Mouse (Mus musculus) midbrain, postnatal 0 days (tissue): ENCODE data around the gene Hyls1. TPM values are rescaled to one million over a fixed set of nuclear protein-coding genes. Genes with fewer than 3 reads are reported as not detected.

Experiments used
- ATAC-seq: fragments of 200-750 bp; cut with Nextera tagmentation; 2 replicates; pipeline ENCODE4 v1.8.0; 2017; ENCODE audit warnings: moderate number of reproducible peaks, mild to moderate bottlenecking, moderate TSS enrichment, moderate library complexity; ENCODE audit not compliant: low FRiP score
- DNase-seq: peaks from one replicate; pipeline ENCODE4 v3.0.0-alpha.2; 2015; ENCODE audit warnings: low spot score
- H3K27ac ChIP-seq: fragments of 300-500 bp; sonication (generic); 2 replicates; pipeline ENCODE4 v1.5.1; 2014; ENCODE audit warnings: low read depth, mild to moderate bottlenecking, low read length, mixed read lengths
- H3K27me3 ChIP-seq: fragments of 300-500 bp; sonication (generic); 2 replicates; pipeline ENCODE4 v1.6.1; 2014; ENCODE audit warnings: low read length, control low read depth, mixed read lengths; ENCODE audit not compliant: insufficient read depth
- H3K36me3 ChIP-seq: fragments of 300-500 bp; sonication (generic); 2 replicates; pipeline ENCODE4 v1.6.1; 2014; ENCODE audit warnings: low read length, control low read depth, mixed read lengths; ENCODE audit not compliant: insufficient read depth
- H3K4me1 ChIP-seq: fragments of 300-500 bp; sonication (generic); 2 replicates; pipeline ENCODE4 v1.6.1; 2014; ENCODE audit warnings: mild to moderate bottlenecking, control low read depth, antibody characterized with exemption, low read length, mixed read lengths; ENCODE audit not compliant: insufficient read depth
- H3K4me2 ChIP-seq: fragments of 300-500 bp; sonication (generic); 2 replicates; pipeline ENCODE4 v1.6.1; 2014; ENCODE audit warnings: low read depth, mild to moderate bottlenecking, low read length, mixed read lengths; ENCODE audit not compliant: poor library complexity, severe bottlenecking
- H3K4me3 ChIP-seq: fragments of 300-500 bp; sonication (generic); 2 replicates; pipeline ENCODE4 v1.5.1; 2014; ENCODE audit warnings: low read depth, mild to moderate bottlenecking, low read length, moderate library complexity
- H3K9ac ChIP-seq: fragments of 300-500 bp; sonication (generic); replicated peaks from 2 replicates; pipeline ENCODE4 v1.6.1; 2014; ENCODE audit warnings: mild to moderate bottlenecking, low read length, moderate library complexity, mixed read lengths; ENCODE audit not compliant: poor library complexity, severe bottlenecking
- H3K9me3 ChIP-seq: fragments of 300-500 bp; sonication (generic); 2 replicates; pipeline ENCODE4 v1.6.1; 2016; ENCODE audit warnings: low read length, control low read depth
- CTCF ChIP-seq: IDR thresholded peaks from 2 replicates; pipeline ENCODE4 v1.5.1; 2016; ENCODE audit warnings: antibody characterized with exemption, mild to moderate bottlenecking
- WGBS: fragments of 180-500 bp; shearing (Covaris S2); extraction: QIAGEN DNeasy Blood & Tissue Kit; methylation state at CpG from one replicate; pipeline ENCODE4 v1.1.7; 2014; 5-methylcytosine and 5-hydroxymethylcytosine counted together
- polyA plus RNA-seq: library from polyadenylated mRNA; unstranded; fragments of >200 nt; fragmentation: Nextera tagmentation; extraction: Ambion mirVana; gene quantifications from 2 replicates; pipeline ENCODE4 v1.2.1, GENCODE M21; 2015
- total RNA-seq: library from RNA; depleted of rRNA; stranded (reverse); fragments of >200 nt; gene quantifications from 2 replicates; pipeline ENCODE4 v1.2.3, GENCODE M21; 2014

Gene Hyls1
- total and polyA plus RNA-seq, 2 experiments from 2014 or later = 7.9 to 9.2 TPM

- H3K27me3 ChIP-seq = no peaks in the 10 kb centered on the region
- H3K9ac ChIP-seq = no peak overlapping the region
- DNase-seq = no peak
- no peak for ATAC-seq
- 87% methylated on average over 9 of the region's 9 CpGs for WGBS
- peaks cover 48% of the 10 kb centered on the region for H3K36me3 ChIP-seq
- no peak overlapping the region for H3K4me3 ChIP-seq
- H3K27ac ChIP-seq = no peak overlapping the region
- no peaks in the 10 kb centered on the region for H3K4me1 ChIP-seq
- no peak overlapping the region for H3K4me2 ChIP-seq
- no peaks in the 10 kb centered on the region for H3K9me3 ChIP-seq
- TF ChIP-seq CTCF = no peak
Measured at GRCm38 (mm10) chr9:35548455-35548854, 21.7 kb downstream of the Hyls1 start.

GRCm38 (mm10) chr9:35546745-35547144 is 23.5 kb downstream of the Hyls1 start:
- WGBS = 90% methylated on average over 9 of the region's 9 CpGs
- H3K9ac ChIP-seq = no peak overlapping the region
- peaks cover 47% of the 10 kb centered on the region for H3K36me3 ChIP-seq
- H3K4me3 ChIP-seq = no peak overlapping the region
- no peaks in the 10 kb centered on the region for H3K9me3 ChIP-seq
- ATAC-seq (no peak), DNase-seq (no peak)
- TF ChIP-seq CTCF = no peak
- H3K4me2 ChIP-seq = no peak overlapping the region
- no peak overlapping the region for H3K27ac ChIP-seq
- no peaks in the 10 kb centered on the region for H3K27me3 ChIP-seq
- H3K4me1 ChIP-seq = no peaks in the 10 kb centered on the region

GRCm38 (mm10) chr9:35545704-35546103 is 24.5 kb downstream of the Hyls1 start:
- no peaks in the 10 kb centered on the region for H3K27me3 ChIP-seq
- H3K36me3 ChIP-seq = peaks cover 49% of the 10 kb centered on the region
- H3K4me1 ChIP-seq = no peaks in the 10 kb centered on the region
- DNase-seq = peak; percentile 20
- TF ChIP-seq CTCF = peak; percentile 69
- H3K9me3 ChIP-seq = no peaks in the 10 kb centered on the region
- no peak overlapping the region for H3K4me3 ChIP-seq
- WGBS = 69% methylated on average over 12 of the region's 12 CpGs
- no peak overlapping the region for H3K27ac ChIP-seq
- H3K9ac ChIP-seq = no peak overlapping the region
- ATAC-seq = no peak
- H3K4me2 ChIP-seq = no peak overlapping the region

- H3K4me2 ChIP-seq = no peak overlapping the region
- DNase-seq (no peak), ATAC-seq (no peak)
- H3K9me3 ChIP-seq = no peaks in the 10 kb centered on the region
- no peak for TF ChIP-seq CTCF
- peaks cover 53% of the 10 kb centered on the region for H3K36me3 ChIP-seq
- 88% methylated on average over 2 of the region's 2 CpGs for WGBS
- H3K27me3 ChIP-seq = no peaks in the 10 kb centered on the region
- H3K4me1 ChIP-seq = no peaks in the 10 kb centered on the region
- no peak overlapping the region for H3K27ac ChIP-seq
- H3K4me3 ChIP-seq = no peak overlapping the region
- no peak overlapping the region for H3K9ac ChIP-seq
Measured at GRCm38 (mm10) chr9:35544666-35545065, 25.5 kb downstream of the Hyls1 start.

GRCm38 (mm10) chr9:35543099-35543860 is 26.9 kb downstream of the Hyls1 start:
- H3K27ac ChIP-seq = no peak overlapping the region
- no peak overlapping the region for H3K4me3 ChIP-seq
- H3K4me2 ChIP-seq = no peak overlapping the region
- TF ChIP-seq CTCF = no peak
- no peak for DNase-seq
- no peak overlapping the region for H3K9ac ChIP-seq
- peaks cover 53% of the 10 kb centered on the region for H3K36me3 ChIP-seq
- no peaks in the 10 kb centered on the region for H3K9me3 ChIP-seq
- ATAC-seq = no peak
- no peaks in the 10 kb centered on the region for H3K27me3 ChIP-seq
- WGBS = 66% methylated on average over 14 of the region's 14 CpGs
- H3K4me1 ChIP-seq = no peaks in the 10 kb centered on the region

GRCm38 (mm10) chr9:35541941-35542340 is 28.3 kb downstream of the Hyls1 start:
- no peaks in the 10 kb centered on the region for H3K9me3 ChIP-seq
- no peak overlapping the region for H3K4me2 ChIP-seq
- TF ChIP-seq CTCF = no peak
- peaks cover 45% of the 10 kb centered on the region for H3K36me3 ChIP-seq
- WGBS = 75% methylated on average over 6 of the region's 6 CpGs
- no peak for ATAC-seq
- no peak for DNase-seq
- H3K4me3 ChIP-seq = no peak overlapping the region
- no peak overlapping the region for H3K27ac ChIP-seq
- no peak overlapping the region for H3K9ac ChIP-seq
- no peaks in the 10 kb centered on the region for H3K4me1 ChIP-seq
- no peaks in the 10 kb centered on the region for H3K27me3 ChIP-seq
